Mouse (Mus musculus) brain, embryonic 14.5 days (tissue): ENCODE data around the gene Mettl7b.

Experiments used
- CTCF ChIP-seq: fragments of 200-500 bp; IDR thresholded peaks from 2 replicates; pipeline ENCODE4 v1.5.1; 2012; ENCODE audit warnings: inconsistent platforms, mild to moderate bottlenecking, moderate library complexity, borderline replicate concordance; ENCODE audit not compliant: insufficient read depth, insufficient read length; ENCODE audit errors: extremely low read depth
- POLR2A ChIP-seq: fragments of 200-500 bp; IDR thresholded peaks from 2 replicates; pipeline ENCODE4 v1.6.1; 2012; ENCODE audit warnings: mild to moderate bottlenecking, inconsistent platforms, borderline replicate concordance; ENCODE audit not compliant: poor library complexity, insufficient read depth, insufficient read length, severe bottlenecking; ENCODE audit errors: extremely low read depth

- no peak for TF ChIP-seq CTCF
- no peak for TF ChIP-seq POLR2A
Measured at GRCm38 (mm10) chr10:128980644-128981365, 20.0 kb upstream of the Mettl7b start.
